Mouse (Mus musculus) midbrain, embryonic 14.5 days (tissue): Measurements from ENCODE around the gene Pip4k2b. TPM values are rescaled to one million over a fixed set of nuclear protein-coding genes. Genes with fewer than 3 reads are reported as not detected.
A peak's percentile ranks its signal among the peaks of the same experiment; 100 is the strongest.

Experiments used
- ATAC-seq: fragments of 200-750 bp; cut with Nextera tagmentation; 2 replicates; pipeline ENCODE4 v1.8.0; 2017; ENCODE audit warnings: moderate number of reproducible peaks, moderate library complexity; ENCODE audit not compliant: low FRiP score, low TSS enrichment
- DNase-seq: peaks from one replicate; pipeline ENCODE4 v3.0.0-alpha.2; 2015
- H3K27ac ChIP-seq: fragments of 300-500 bp; sonication (generic); replicated peaks from 2 replicates; pipeline ENCODE4 v1.5.1; 2014; ENCODE audit warnings: mild to moderate bottlenecking, low read depth, low read length, moderate library complexity
- H3K27me3 ChIP-seq: fragments of 300-500 bp; sonication (generic); 2 replicates; pipeline ENCODE4 v1.6.1; 2014; ENCODE audit warnings: low read length, control low read depth, mixed read lengths; ENCODE audit not compliant: control insufficient read depth, insufficient read depth
- H3K36me3 ChIP-seq: fragments of 300-500 bp; sonication (generic); 2 replicates; pipeline ENCODE4 v1.6.1; 2014; ENCODE audit warnings: low read length, control low read depth; ENCODE audit not compliant: control insufficient read depth, insufficient read depth
- H3K4me1 ChIP-seq: fragments of 300-500 bp; sonication (generic); 2 replicates; pipeline ENCODE4 v1.6.1; 2014; ENCODE audit warnings: mild to moderate bottlenecking, antibody characterized with exemption, low read length, control low read depth; ENCODE audit not compliant: control insufficient read depth, insufficient read depth
- H3K4me2 ChIP-seq: fragments of 300-500 bp; sonication (generic); 2 replicates; pipeline ENCODE4 v1.6.1; 2014; ENCODE audit warnings: mild to moderate bottlenecking, low read length, moderate library complexity
- H3K4me3 ChIP-seq: fragments of 300-500 bp; sonication (generic); replicated peaks from 2 replicates; pipeline ENCODE4 v1.5.1; 2014; ENCODE audit warnings: low read depth, low read length
- H3K9ac ChIP-seq: fragments of 300-500 bp; sonication (generic); replicated peaks from 2 replicates; pipeline ENCODE4 v1.6.1; 2014; ENCODE audit warnings: mild to moderate bottlenecking, low read length, moderate library complexity
- H3K9me3 ChIP-seq: fragments of 300-500 bp; sonication (generic); 2 replicates; pipeline ENCODE4 v1.6.1; 2016; ENCODE audit warnings: low read length, control low read depth, mixed read lengths; ENCODE audit not compliant: control insufficient read depth
- WGBS: fragments of 180-500 bp; shearing (Covaris S2); extraction: QIAGEN DNeasy Blood & Tissue Kit; methylation state at CpG from one replicate; pipeline ENCODE4 v1.1.7; 2014; 5-methylcytosine and 5-hydroxymethylcytosine counted together
- polyA plus RNA-seq: library from polyadenylated mRNA; unstranded; fragments of >200 nt; fragmentation: Nextera tagmentation; extraction: Ambion mirVana; gene quantifications from 2 replicates; pipeline ENCODE4 v1.2.1, GENCODE M21; 2014

Gene Pip4k2b
- polyA plus RNA-seq, 1 experiment from 2014 or later = 4.8 TPM

- no peaks in the 10 kb centered on the region for H3K27me3 ChIP-seq
- H3K9ac ChIP-seq = no peak overlapping the region; the same call in 1 of the 2 replicates
- H3K27ac ChIP-seq = peak overlapping the region; percentile 27; the same call in 1 of the 2 replicates
- H3K4me1 ChIP-seq = peaks cover 36% of the 10 kb centered on the region
- 43% methylated on average over 15 of the region's 15 CpGs for WGBS
- peak overlapping the region; percentile 65 for H3K4me2 ChIP-seq
- DNase-seq (peak; percentile 28), ATAC-seq (no peak)
- peaks cover 13% of the 10 kb centered on the region for H3K36me3 ChIP-seq
- H3K4me3 ChIP-seq = peak overlapping the region; percentile 93
- no peaks in the 10 kb centered on the region for H3K9me3 ChIP-seq
Measured at GRCm38 (mm10) chr11:97701581-97702392, 42.7 kb downstream of the Pip4k2b start.

GRCm38 (mm10) chr11:97700746-97701580 is 43.5 kb downstream of the Pip4k2b start:
- peak overlapping the region; percentile 96 for H3K9ac ChIP-seq
- H3K27ac ChIP-seq = peak overlapping the region; percentile 98
- H3K4me3 ChIP-seq = peak overlapping the region; percentile 93
- peaks cover 5% of the 10 kb centered on the region for H3K36me3 ChIP-seq
- peak overlapping the region; percentile 65 for H3K4me2 ChIP-seq
- H3K4me1 ChIP-seq = peaks cover 44% of the 10 kb centered on the region
- DNase-seq = peak; percentile 58
- 18% methylated on average over 30 of the region's 30 CpGs for WGBS
- no peaks in the 10 kb centered on the region for H3K27me3 ChIP-seq
- no peaks in the 10 kb centered on the region for H3K9me3 ChIP-seq
- no peak for ATAC-seq

GRCm38 (mm10) chr11:97700003-97700745 is 44.3 kb downstream of the Pip4k2b start, which contains the start of gene Pcgf2:
Pcgf2 (minus strand) TSS chr11:97700497.
- peak; percentile 87 for DNase-seq
- H3K4me3 ChIP-seq = peak within 1 kb of the TSS; percentile 93
- H3K9me3 ChIP-seq = no peaks in the 10 kb centered on the region
- peak; percentile 12 for ATAC-seq
- no peaks in the 10 kb centered on the region for H3K36me3 ChIP-seq
- WGBS = under 1% methylated on average over 85 of the region's 85 CpGs
- no peaks in the 10 kb centered on the region for H3K27me3 ChIP-seq
- peak within 1 kb of the TSS; percentile 98 for H3K27ac ChIP-seq
- peak within 1 kb of the TSS; percentile 65 for H3K4me2 ChIP-seq
- H3K9ac ChIP-seq = peak within 1 kb of the TSS; percentile 96
- H3K4me1 ChIP-seq = peaks cover 52% of the 10 kb centered on the region

GRCm38 (mm10) chr11:97699626-97700002 is 44.9 kb downstream of the Pip4k2b start:
- no peaks in the 10 kb centered on the region for H3K9me3 ChIP-seq
- DNase-seq = peak; percentile 96
- peaks cover 58% of the 10 kb centered on the region for H3K4me1 ChIP-seq
- H3K4me3 ChIP-seq = peak overlapping the region; percentile 93
- no peaks in the 10 kb centered on the region for H3K36me3 ChIP-seq
- no peaks in the 10 kb centered on the region for H3K27me3 ChIP-seq
- H3K4me2 ChIP-seq = peak overlapping the region; percentile 65
- ATAC-seq = peak; percentile 66
- 0% methylated on average over 6 of the region's 9 CpGs for WGBS
- peak overlapping the region; percentile 96 for H3K9ac ChIP-seq
- H3K27ac ChIP-seq = peak overlapping the region; percentile 98

GRCm38 (mm10) chr11:97698741-97699611 is 45.5 kb downstream of the Pip4k2b start:
- Histone ChIP-seq H3K4me1 (peaks cover 57% of the 10 kb centered on the region), H3K9ac (peak overlapping the region; percentile 96), H3K27me3 (no peaks in the 10 kb centered on the region), H3K4me3 (peak overlapping the region; percentile 93), H3K36me3 (no peaks in the 10 kb centered on the region), H3K27ac (peak overlapping the region; percentile 98), H3K4me2 (peak overlapping the region; percentile 65), H3K9me3 (no peaks in the 10 kb centered on the region)
- WGBS = under 1% methylated on average over 58 of the region's 63 CpGs
- ATAC-seq (no peak), DNase-seq (peak; percentile 81)

- peak overlapping the region; percentile 96 for H3K9ac ChIP-seq
- H3K9me3 ChIP-seq = no peaks in the 10 kb centered on the region
- peaks cover 54% of the 10 kb centered on the region for H3K4me1 ChIP-seq
- peak overlapping the region; percentile 65 for H3K4me2 ChIP-seq
- no peaks in the 10 kb centered on the region for H3K27me3 ChIP-seq
- H3K4me3 ChIP-seq = peak overlapping the region; percentile 93
- ATAC-seq = no peak
- H3K36me3 ChIP-seq = peaks cover 4% of the 10 kb centered on the region
- peak overlapping the region; percentile 98 for H3K27ac ChIP-seq
- under 1% methylated on average over 14 of the region's 14 CpGs for WGBS
- DNase-seq = peak; percentile 68
Measured at GRCm38 (mm10) chr11:97697891-97698529, 46.5 kb downstream of the Pip4k2b start.

GRCm38 (mm10) chr11:97697199-97697890 is 47.2 kb downstream of the Pip4k2b start:
- peak overlapping the region; percentile 96 for H3K9ac ChIP-seq
- H3K4me3 ChIP-seq = peak overlapping the region; percentile 93
- ATAC-seq (no peak), DNase-seq (no peak)
- no peaks in the 10 kb centered on the region for H3K27me3 ChIP-seq
- H3K9me3 ChIP-seq = no peaks in the 10 kb centered on the region
- H3K36me3 ChIP-seq = peaks cover 11% of the 10 kb centered on the region
- 53% methylated on average over 11 of the region's 11 CpGs for WGBS
- peak overlapping the region; percentile 98 for H3K27ac ChIP-seq
- H3K4me2 ChIP-seq = peak overlapping the region; percentile 65
- peaks cover 54% of the 10 kb centered on the region for H3K4me1 ChIP-seq
